Comparison of ENCODE assay signal across 7 mouse cellular contexts in the genomic region with DNA sequence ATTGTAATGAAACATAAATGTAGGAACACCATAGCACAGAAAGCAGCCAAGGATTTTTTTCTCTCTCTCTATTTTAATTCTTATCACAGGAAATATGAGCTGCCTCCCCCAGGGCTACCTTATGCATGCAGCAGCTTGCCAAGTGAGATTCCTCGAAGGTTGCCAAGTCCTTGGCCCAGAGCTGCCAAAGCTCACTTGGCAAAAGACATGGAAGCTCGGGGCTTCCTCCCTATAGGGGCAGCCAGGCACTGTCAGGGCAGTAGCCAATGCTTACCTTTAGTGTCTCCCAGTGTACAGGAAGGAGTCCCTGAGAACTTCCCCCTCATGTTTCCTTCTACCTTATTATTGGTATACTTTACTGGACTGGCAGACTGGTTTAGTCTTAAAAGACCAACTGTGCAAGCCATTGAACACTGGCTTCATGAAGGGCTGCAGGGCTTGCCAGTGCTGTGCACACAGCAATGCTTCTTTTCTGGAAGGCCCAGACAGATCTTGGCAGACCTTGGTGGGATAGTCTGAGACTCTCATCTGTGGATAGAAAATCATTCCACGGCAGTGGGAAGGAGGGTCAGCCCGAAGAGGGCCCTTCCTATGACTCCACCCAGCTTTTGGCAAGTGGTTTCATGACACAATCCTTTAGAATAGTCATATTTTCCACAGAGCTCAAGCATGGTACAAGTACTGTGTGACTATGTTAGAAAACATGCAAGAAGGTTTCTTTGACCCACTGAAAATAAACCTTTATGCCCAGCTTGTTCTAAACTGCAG. TPM values are rescaled to one million over a fixed set of nuclear protein-coding genes. Genes with fewer than 3 reads are reported as not detected.
DNase-seq lines count a peak whose midpoint lies in the region; ATAC-seq lines count a peak whose summit lies in the region.

No protein-coding gene starts in this region.

- no peak for ATAC-seq in intestine, embryonic 14.5 days (replicated peaks; ENCODE audit: low FRiP score, low TSS enrichment, low read depth)
- no peak for ATAC-seq in intestine, embryonic 15.5 days

- no peaks in the 10 kb centered on the region for H3K27me3 ChIP-seq in intestine, embryonic 14.5 days (replicated peaks; ENCODE audit: control insufficient read depth, insufficient read depth, low read length)
- no peaks in the 10 kb centered on the region for H3K27me3 ChIP-seq in intestine, embryonic 15.5 days (replicated peaks)

- 73% methylated on average over 4 of the region's 4 CpGs for WGBS in intestine, embryonic 14.5 days
- WGBS in intestine, embryonic 15.5 days, result 69% methylated on average over 4 of the region's 4 CpGs

- H3K36me3 ChIP-seq in intestine, embryonic 14.5 days (ENCODE audit: control insufficient read depth, insufficient read depth, low read length), result no peaks in the 10 kb centered on the region
- H3K36me3 ChIP-seq in intestine, embryonic 15.5 days, result no peaks in the 10 kb centered on the region

- H3K27ac ChIP-seq in intestine, embryonic 14.5 days (ENCODE audit: low read depth), result no peak overlapping the region
- no peak overlapping the region for H3K27ac ChIP-seq in intestine, embryonic 15.5 days

- H3K4me1 ChIP-seq in intestine, embryonic 14.5 days (replicated peaks; ENCODE audit: control insufficient read depth, insufficient read depth, low read length), result no peaks in the 10 kb centered on the region
- H3K4me1 ChIP-seq in intestine, embryonic 15.5 days (replicated peaks), result no peaks in the 10 kb centered on the region

- no peak overlapping the region for H3K4me2 ChIP-seq in intestine, embryonic 14.5 days (ENCODE audit: low read length)
- H3K4me2 ChIP-seq in intestine, embryonic 15.5 days (replicated peaks), result no peak overlapping the region

- H3K4me3 ChIP-seq in intestine, embryonic 14.5 days (ENCODE audit: low read depth, low read length), result no peak overlapping the region
- H3K4me3 ChIP-seq in intestine, embryonic 15.5 days (replicated peaks), result no peak overlapping the region

- peak; percentile 43 for DNase-seq in intestine, embryonic 14.5 days (ENCODE audit: low spot score)
- DNase-seq in adipocyte (ENCODE audit: low spot score), result peak; percentile 65
- DNase-seq in cerebellum, postnatal 10 days, result peak; percentile 94
- peak; percentile 65 for DNase-seq in heart, postnatal 4 days
- DNase-seq in urinary bladder, postnatal 36 days (ENCODE audit: low spot score in 2 of 2), result no peak
- no peak for DNase-seq in right cerebral cortex, postnatal 36 days (ENCODE audit: low spot score in 2 of 2)

- H3K9ac ChIP-seq in intestine, embryonic 14.5 days (ENCODE audit: low read length), result no peak overlapping the region
- H3K9ac ChIP-seq in intestine, embryonic 15.5 days, result no peak overlapping the region

- no peaks in the 10 kb centered on the region for H3K9me3 ChIP-seq in intestine, embryonic 14.5 days (ENCODE audit: control insufficient read depth, low read length)
- H3K9me3 ChIP-seq in intestine, embryonic 15.5 days, result no peaks in the 10 kb centered on the region

RNA-seq across cellular contexts. Expression of a gene that starts 53.0 kb away (rescaled TPM):
- polyA plus RNA-seq in intestine, embryonic 14.5 days (2014; fragmentation: Nextera tagmentation; extraction: Ambion mirVana), result 3.5 and 4.0 TPM in 2 replicates
- polyA plus RNA-seq in intestine, embryonic 15.5 days (2015; fragmentation: Nextera tagmentation; extraction: Ambion mirVana), result 2.2 and 2.6 TPM in 2 replicates
- 1 to 10 TPM; 8.7 to 9.1 TPM for total RNA-seq in heart, postnatal 4 days (2021)

Comparison
In these comparisons a context has a peak if more than half of its experiments do, and no peak if none do; other contexts are left out.
1. DNase-seq: peak in intestine, embryonic 14.5 days (single experiment), adipocyte (single experiment), cerebellum, postnatal 10 days (2 of 2) and heart, postnatal 4 days (single experiment); none in urinary bladder, postnatal 36 days (0 of 2) and right cerebral cortex, postnatal 36 days (0 of 2).